Mouse (Mus musculus) kidney, embryonic 16.5 days (tissue): ENCODE data around the gene Slc9b1. TPM values are rescaled to one million over a fixed set of nuclear protein-coding genes. Genes with fewer than 3 reads are reported as not detected.

Experiments
- ATAC-seq: fragments of 200-750 bp; cut with Nextera tagmentation; 2 replicates; pipeline ENCODE4 v1.8.0; 2017; ENCODE audit warnings: moderate TSS enrichment; ENCODE audit not compliant: low FRiP score, low TSS enrichment
- H3K27ac ChIP-seq: fragments of 300-500 bp; sonication (generic); 2 replicates; pipeline ENCODE4 v1.5.1; 2014; ENCODE audit warnings: low read length
- H3K27me3 ChIP-seq: fragments of 300-500 bp; sonication (generic); 2 replicates; pipeline ENCODE4 v1.6.1; 2014; ENCODE audit warnings: low read length, control low read depth, mixed read lengths; ENCODE audit not compliant: insufficient read depth
- H3K36me3 ChIP-seq: fragments of 300-500 bp; sonication (generic); 2 replicates; pipeline ENCODE4 v1.6.1; 2014; ENCODE audit warnings: low read length, control low read depth, mixed read lengths; ENCODE audit not compliant: insufficient read depth
- H3K4me1 ChIP-seq: fragments of 300-500 bp; sonication (generic); 2 replicates; pipeline ENCODE4 v1.6.1; 2014; ENCODE audit warnings: low read length, control low read depth, mixed read lengths; ENCODE audit not compliant: insufficient read depth
- H3K4me2 ChIP-seq: fragments of 300-500 bp; sonication (generic); replicated peaks from 2 replicates; pipeline ENCODE4 v1.6.1; 2014; ENCODE audit warnings: low read depth, low read length
- H3K4me3 ChIP-seq: fragments of 300-500 bp; sonication (generic); 2 replicates; pipeline ENCODE4 v1.5.1; 2014; ENCODE audit warnings: mild to moderate bottlenecking, low read length
- H3K9ac ChIP-seq: fragments of 300-500 bp; sonication (generic); replicated peaks from 2 replicates; pipeline ENCODE4 v1.6.1; 2014; ENCODE audit warnings: low read length
- H3K9me3 ChIP-seq: fragments of 300-500 bp; sonication (generic); 2 replicates; pipeline ENCODE4 v1.6.1; 2016; ENCODE audit warnings: low read length, control low read depth
- WGBS: fragments of 180-500 bp; shearing (Covaris S2); extraction: QIAGEN DNeasy Blood & Tissue Kit; methylation state at CpG from one replicate; pipeline ENCODE4 v1.1.7; 2014; 5-methylcytosine and 5-hydroxymethylcytosine counted together
- polyA plus RNA-seq: library from polyadenylated mRNA; unstranded; fragments of >200 nt; fragmentation: Nextera tagmentation; extraction: Ambion mirVana; gene quantifications from 2 replicates; pipeline ENCODE4 v1.2.1, GENCODE M21; 2015

Gene Slc9b1
- polyA plus RNA-seq, 1 experiment from 2014 or later = 0.44 TPM

DNA sequence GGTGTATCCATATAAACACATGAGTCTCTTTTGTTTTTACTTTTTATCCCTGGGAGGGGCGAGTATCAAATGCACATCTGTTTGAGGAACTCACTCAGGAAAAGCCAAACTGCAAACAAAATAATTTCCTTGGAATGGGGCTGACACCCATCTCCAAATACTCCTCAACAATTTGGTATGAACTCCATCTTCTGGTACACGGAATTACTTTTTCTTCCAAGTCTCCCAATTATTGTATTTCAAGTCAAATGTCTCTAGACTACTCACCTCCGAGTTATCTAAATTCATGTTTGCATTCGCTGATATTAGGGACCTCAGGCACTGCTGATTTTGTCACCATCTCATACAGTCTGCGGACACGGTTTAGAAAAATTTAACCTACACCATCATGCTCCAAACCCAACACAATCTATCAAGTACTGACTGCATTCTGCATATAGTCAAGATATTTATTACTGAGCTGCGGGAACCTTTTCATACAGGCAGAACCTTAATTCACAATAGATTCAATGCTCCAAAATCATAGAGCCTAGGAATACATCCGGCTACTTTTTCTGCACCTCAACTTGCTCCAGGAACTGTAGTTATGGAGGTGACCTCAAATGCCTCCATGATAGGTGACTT, 74.5 kb downstream of the Slc9b1 start:
- Histone ChIP-seq H3K27me3 (no peaks in the 10 kb centered on the region), H3K27ac (peak overlapping the region; percentile 94), H3K36me3 (no peaks in the 10 kb centered on the region), H3K9ac (peak overlapping the region; percentile 89), H3K4me3 (peak overlapping the region; percentile 74), H3K4me2 (peak overlapping the region; percentile 81), H3K9me3 (no peaks in the 10 kb centered on the region), H3K4me1 (peaks cover 15% of the 10 kb centered on the region)
- ATAC-seq = no peak
- WGBS = 20% methylated on average over 8 of the region's 8 CpGs

- peak; percentile 99 for ATAC-seq
- H3K4me3 ChIP-seq = peak overlapping the region; percentile 74
- H3K9ac ChIP-seq = peak overlapping the region; percentile 89
- H3K27me3 ChIP-seq = no peaks in the 10 kb centered on the region
- H3K4me2 ChIP-seq = peak overlapping the region; percentile 81
- no peaks in the 10 kb centered on the region; the same call in 1 of the 2 replicates for H3K36me3 ChIP-seq
- no peaks in the 10 kb centered on the region for H3K9me3 ChIP-seq
- H3K4me1 ChIP-seq = peaks cover 15% of the 10 kb centered on the region
- WGBS = under 1% methylated on average over 77 of the region's 103 CpGs
- H3K27ac ChIP-seq = peak overlapping the region; percentile 94
Observed at GRCm38 (mm10) chr3:135422856-135423607, 75.2 kb downstream of the Slc9b1 start.

- no peaks in the 10 kb centered on the region for H3K9me3 ChIP-seq
- no peaks in the 10 kb centered on the region; the same call in 1 of the 2 replicates for H3K36me3 ChIP-seq
- peak within 1 kb of the TSS; percentile 89 for H3K9ac ChIP-seq
- under 1% methylated on average over 8 of the region's 8 CpGs for WGBS
- peak within 1 kb of the TSS; percentile 94 for H3K27ac ChIP-seq
- peak within 1 kb of the TSS; percentile 74 for H3K4me3 ChIP-seq
- peaks cover 15% of the 10 kb centered on the region for H3K4me1 ChIP-seq
- H3K27me3 ChIP-seq = no peaks in the 10 kb centered on the region
- peak; percentile 8; the same call in 1 of the 2 replicates for ATAC-seq
- H3K4me2 ChIP-seq = peak within 1 kb of the TSS; percentile 81
Observed at GRCm38 (mm10) chr3:135423608-135424212, 75.9 kb downstream of the Slc9b1 start, which contains the start of gene Cisd2. TSS of gene Cisd2 (minus strand) at chr3:135423925.

GRCm38 (mm10) chr3:135436901-135437616, 89.2 kb downstream of the Slc9b1 start:
- Histone ChIP-seq H3K9ac (peak overlapping the region; percentile 70), H3K27ac (peak overlapping the region; percentile 100), H3K9me3 (no peaks in the 10 kb centered on the region), H3K4me2 (peak overlapping the region; percentile 60), H3K4me1 (peaks cover 9% of the 10 kb centered on the region), H3K27me3 (no peaks in the 10 kb centered on the region), H3K4me3 (peak overlapping the region; percentile 64), H3K36me3 (peaks cover 3% of the 10 kb centered on the region; the same call in 1 of the 2 replicates)
- no peak for ATAC-seq
- 46% methylated on average over 14 of the region's 14 CpGs for WGBS

GRCm38 (mm10) chr3:135437758-135438495, 90.1 kb downstream of the Slc9b1 start, which contains the start of gene Ube2d3:
TSS of gene Ube2d3 (plus strand) at chr3:135438149.
- WGBS = under 1% methylated on average over 56 of the region's 56 CpGs
- Histone ChIP-seq H3K4me3 (peak within 1 kb of the TSS; percentile 64), H3K27ac (peak within 1 kb of the TSS; percentile 100), H3K4me2 (peak within 1 kb of the TSS; percentile 60), H3K36me3 (peaks cover 3% of the 10 kb centered on the region; the same call in 1 of the 2 replicates), H3K4me1 (peaks cover 10% of the 10 kb centered on the region), H3K9me3 (no peaks in the 10 kb centered on the region), H3K27me3 (no peaks in the 10 kb centered on the region), H3K9ac (peak within 1 kb of the TSS; percentile 99)
- peak; percentile 96 for ATAC-seq

- Histone ChIP-seq H3K9me3 (no peaks in the 10 kb centered on the region), H3K36me3 (peaks cover 3% of the 10 kb centered on the region; the same call in 1 of the 2 replicates), H3K27ac (peak overlapping the region; percentile 100), H3K4me3 (peak overlapping the region; percentile 64), H3K27me3 (no peaks in the 10 kb centered on the region), H3K9ac (peak overlapping the region; percentile 99), H3K4me1 (peaks cover 16% of the 10 kb centered on the region), H3K4me2 (peak overlapping the region; percentile 21)
- peak; percentile 84 for ATAC-seq
- 0% methylated on average over 25 of the region's 50 CpGs for WGBS
Observed at GRCm38 (mm10) chr3:135438531-135438912, 90.7 kb downstream of the Slc9b1 start.

DNA sequence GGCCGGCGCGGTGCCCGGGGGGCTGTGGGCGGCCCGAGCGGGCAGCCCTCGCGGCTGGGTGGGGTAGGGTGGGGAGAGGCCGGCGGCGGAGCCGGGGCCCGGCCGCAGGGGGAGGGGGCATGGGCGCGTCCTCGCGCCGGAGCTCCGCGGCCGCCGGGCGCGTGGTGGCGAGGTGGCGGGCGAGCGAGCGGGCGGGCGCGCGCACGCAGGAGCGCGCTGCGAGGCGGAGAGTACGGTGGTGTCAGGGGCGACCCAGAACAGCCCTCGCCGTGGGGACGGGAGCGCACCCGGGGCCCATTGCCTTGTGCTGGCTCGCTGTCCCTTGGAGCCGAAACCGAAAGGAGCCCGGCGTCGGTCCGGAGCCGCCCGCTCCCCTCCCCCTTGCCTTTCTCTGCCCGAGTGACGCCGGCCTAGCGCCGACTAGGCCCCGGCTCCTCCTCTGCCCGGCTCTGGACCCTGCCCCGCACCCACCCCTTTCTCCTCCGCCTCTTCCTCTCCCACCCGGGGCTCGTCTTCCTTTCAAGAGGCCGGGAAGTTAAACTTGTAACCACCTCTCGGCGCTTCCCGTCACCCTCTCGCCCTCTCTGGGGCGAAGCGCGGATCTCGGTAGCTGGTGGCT, 91.2 kb downstream of the Slc9b1 start:
- no peaks in the 10 kb centered on the region for H3K27me3 ChIP-seq
- peak overlapping the region; percentile 95 for H3K4me2 ChIP-seq
- peaks cover 17% of the 10 kb centered on the region for H3K4me1 ChIP-seq
- H3K36me3 ChIP-seq = peaks cover 3% of the 10 kb centered on the region; the same call in 1 of the 2 replicates
- H3K9ac ChIP-seq = peak overlapping the region; percentile 99
- ATAC-seq = peak; percentile 74
- H3K4me3 ChIP-seq = peak overlapping the region; percentile 64
- under 1% methylated on average over 62 of the region's 76 CpGs for WGBS
- H3K9me3 ChIP-seq = no peaks in the 10 kb centered on the region
- peak overlapping the region; percentile 100 for H3K27ac ChIP-seq

DNA sequence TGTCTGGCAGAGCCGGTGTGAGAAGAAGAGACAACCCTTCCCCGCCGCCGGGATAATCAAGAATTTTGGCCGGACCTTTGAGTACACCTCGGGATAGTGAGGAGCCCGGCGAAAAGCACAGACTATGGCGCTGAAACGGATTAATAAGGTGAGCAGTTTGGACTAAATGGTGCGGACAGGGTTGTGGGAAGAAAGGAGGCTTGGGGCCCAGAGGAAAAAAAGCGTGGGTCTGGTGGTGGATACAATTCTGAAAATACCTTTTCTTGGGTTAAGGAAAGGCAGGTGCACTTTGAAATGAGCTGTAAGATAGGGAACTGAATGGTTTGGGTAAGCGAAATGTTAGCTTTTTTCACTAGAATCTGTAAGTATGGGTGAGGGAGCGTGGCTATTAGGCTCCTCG, 91.8 kb downstream of the Slc9b1 start:
- Histone ChIP-seq H3K27me3 (no peaks in the 10 kb centered on the region), H3K36me3 (peaks cover 3% of the 10 kb centered on the region; the same call in 1 of the 2 replicates), H3K4me3 (peak overlapping the region; percentile 64), H3K27ac (peak overlapping the region; percentile 100), H3K4me2 (peak overlapping the region; percentile 95), H3K9ac (peak overlapping the region; percentile 99), H3K4me1 (peaks cover 17% of the 10 kb centered on the region), H3K9me3 (no peaks in the 10 kb centered on the region)
- WGBS = 3% methylated on average over 15 of the region's 15 CpGs
- no peak for ATAC-seq
